Mouse (Mus musculus): ENCODE measurements at regions not wholly inside any gene's neighbourhood (a gene's known extent, or its start where the extent isn't known, plus 50 kb on each side); places are given as distances from the start of the nearest gene placed in this dataset.

DNA sequence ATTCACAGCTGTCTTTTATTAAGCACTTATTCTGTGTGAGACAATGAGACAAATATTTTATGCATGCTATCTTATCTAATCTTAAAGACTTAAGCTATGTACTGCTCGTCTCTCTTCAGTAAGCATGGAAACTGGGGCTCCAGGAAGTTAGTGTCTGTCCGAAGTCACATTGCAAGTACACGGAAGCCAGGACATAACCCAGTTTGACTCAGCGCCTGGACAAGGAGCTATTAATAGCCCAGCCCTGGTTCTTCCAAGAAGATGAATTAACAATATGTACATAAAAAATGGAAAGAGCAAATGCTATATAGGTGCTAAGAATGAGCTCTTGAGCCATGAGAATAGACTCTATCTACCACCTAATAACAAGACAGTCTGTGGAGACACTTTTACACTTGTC is 85.2 kb upstream of the Col24a1 start:
- intact Hi-C loops (cut with DNase I): no loop called here
- DNase-seq: peak in 1 of 2 experiments; percentile 7

DNA sequence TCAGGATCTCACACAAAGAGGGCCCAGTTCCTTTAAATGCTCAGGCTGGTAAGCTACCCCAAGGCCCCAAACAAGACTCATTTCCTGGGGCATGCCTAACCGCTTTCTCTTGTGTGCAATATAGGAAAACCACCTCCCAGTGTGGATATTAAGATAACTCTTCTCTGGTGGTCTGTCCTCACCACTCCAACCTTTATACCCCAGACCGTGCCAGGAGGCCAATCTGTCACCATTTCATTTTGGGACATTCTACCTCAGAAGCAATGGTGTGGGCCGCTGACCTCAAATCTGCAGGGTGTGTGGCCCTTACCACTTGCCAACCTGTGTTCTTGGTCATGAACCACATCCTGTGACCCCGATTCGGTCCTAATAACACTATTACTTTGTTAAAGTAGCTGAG is 82.1 kb upstream of the Col24a1 start:
- intact Hi-C loops (cut with DNase I): no loop called here
- no peak for DNase-seq

DNA sequence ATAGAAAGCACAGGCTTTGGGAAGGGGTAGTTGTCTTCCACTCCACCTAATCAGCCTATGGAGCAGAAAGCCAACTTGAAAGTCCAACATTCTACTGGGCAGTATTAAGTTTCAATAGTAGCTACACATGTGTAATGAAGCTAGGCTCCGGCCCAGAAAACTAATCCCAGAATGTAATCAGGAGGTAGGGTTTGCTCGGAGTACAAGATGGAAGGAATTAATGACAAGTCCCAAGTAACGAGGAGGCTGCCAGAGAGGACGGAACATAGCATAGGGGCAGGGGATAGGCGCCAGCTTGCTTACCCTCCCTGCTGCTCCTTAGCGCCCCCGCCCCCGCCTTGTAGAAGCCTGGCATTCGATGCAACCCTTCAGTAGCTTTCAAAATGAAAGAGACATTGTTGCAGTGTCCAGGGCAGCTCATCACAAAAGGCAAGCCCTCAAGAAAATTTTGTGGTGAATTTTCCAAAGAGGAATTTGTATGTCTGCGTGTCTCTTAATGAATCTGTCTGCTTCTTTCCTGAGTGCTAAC is 75.2 kb upstream of the Col24a1 start:
- intact Hi-C loops (cut with DNase I): no loop called here
- no peak for DNase-seq

DNA sequence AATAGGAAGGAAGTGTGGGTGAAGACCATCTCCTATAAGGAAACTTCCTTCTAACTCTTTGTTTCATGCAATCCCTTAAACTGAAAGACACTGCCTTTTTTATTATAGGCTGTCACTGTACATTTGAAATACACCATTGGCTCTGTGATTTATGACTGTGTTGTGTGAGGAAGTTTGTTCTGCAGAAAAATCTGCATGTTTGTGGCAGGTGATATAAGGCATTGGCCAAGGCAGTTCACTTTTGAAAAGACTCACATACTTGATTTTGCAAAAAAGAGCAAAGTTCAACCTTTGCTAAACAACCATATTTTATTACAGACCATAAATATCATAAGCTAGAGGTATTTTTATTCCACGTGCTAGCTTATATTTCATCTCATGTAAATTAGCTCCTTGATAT is 69.3 kb upstream of the Col24a1 start:
- DNase-seq: no peak
- intact Hi-C loops (cut with DNase I): no loop called here

DNA sequence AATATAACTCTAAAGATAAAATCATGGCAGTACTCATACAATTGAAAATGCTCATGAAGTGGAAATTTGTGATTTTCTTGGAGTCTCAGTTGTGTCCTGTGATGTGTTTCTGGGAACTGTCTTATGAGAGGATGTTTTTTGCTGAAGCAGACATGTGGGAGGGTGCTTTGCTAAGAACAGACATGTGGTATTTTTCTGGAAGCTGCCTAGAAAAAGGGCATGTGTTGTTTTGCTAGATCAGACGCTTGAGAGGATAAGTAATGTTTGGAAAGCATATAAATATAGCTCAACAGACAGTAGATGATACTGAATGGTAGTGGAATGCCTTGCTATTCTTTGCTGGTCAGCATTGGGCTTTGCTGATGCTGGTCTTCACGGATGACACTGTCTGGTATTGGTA is 68.2 kb upstream of the Col24a1 start:
- DNase-seq: no peak

DNA sequence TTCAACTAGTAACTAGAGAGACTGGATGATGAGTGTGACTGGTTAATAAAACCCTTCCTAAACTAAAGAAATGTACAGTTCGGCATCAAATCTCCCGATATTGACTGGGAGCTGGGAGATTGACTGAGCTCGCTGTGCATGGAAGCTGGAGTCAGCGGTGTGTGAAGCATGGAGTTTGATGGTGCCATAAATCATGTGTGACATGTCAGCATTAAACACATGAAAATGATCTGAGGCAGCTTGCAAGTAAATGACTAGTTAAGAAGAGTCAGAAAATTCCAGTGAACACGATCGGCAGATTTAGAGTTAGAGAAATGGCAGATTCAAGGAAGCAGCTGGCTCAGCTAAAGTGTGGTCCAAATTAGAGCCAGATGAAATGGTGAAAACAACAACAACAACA is 61.6 kb upstream of the Col24a1 start:
- intact Hi-C loops (cut with DNase I): no loop called here
- DNase-seq: no peak

More for the DNA sequence above, 68.2 kb upstream of the Col24a1 start:
- intact Hi-C loops (cut with DNase I): no loop called here

DNA sequence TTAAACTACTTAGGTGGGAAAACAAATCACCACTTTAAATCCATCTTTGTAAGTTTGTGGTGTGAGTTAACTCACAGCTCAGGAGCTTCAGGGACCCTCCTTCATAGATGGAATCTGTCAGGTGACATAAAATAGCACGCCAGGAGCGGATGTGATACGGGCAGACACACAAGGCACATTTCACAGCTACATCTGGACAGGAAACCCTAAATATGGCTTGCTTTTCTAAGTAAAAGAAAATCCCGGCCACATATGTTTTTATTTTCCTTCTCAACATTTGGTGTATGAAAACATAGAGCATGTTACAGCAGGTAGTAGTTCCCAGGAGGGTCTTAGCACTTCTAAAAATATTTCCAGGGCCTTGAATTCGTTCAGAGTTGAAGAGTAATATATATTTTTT is 50.1 kb upstream of the Col24a1 start:
- no peak for DNase-seq
- intact Hi-C loops (cut with DNase I): no loop called here

Data from heart, postnatal 36 days (tissue).